Mouse (Mus musculus) brain, embryonic 14.5 days (tissue): ENCODE measurements around the gene Omp. TPM values are rescaled to one million over a fixed set of nuclear protein-coding genes. Genes with fewer than 3 reads are reported as not detected.

Source experiments
- DNase-seq: peaks from one replicate; pipeline ENCODE4 v3.0.0-alpha.2; 2011; ENCODE audit warnings: low read depth
- CTCF ChIP-seq: fragments of 200-500 bp; IDR thresholded peaks from 2 replicates; pipeline ENCODE4 v1.5.1; 2012; ENCODE audit warnings: inconsistent platforms, mild to moderate bottlenecking, moderate library complexity, borderline replicate concordance; ENCODE audit not compliant: insufficient read depth, insufficient read length; ENCODE audit errors: extremely low read depth
- POLR2A ChIP-seq: fragments of 200-500 bp; IDR thresholded peaks from 2 replicates; pipeline ENCODE4 v1.6.1; 2012; ENCODE audit warnings: mild to moderate bottlenecking, inconsistent platforms, borderline replicate concordance; ENCODE audit not compliant: poor library complexity, insufficient read depth, insufficient read length, severe bottlenecking; ENCODE audit errors: extremely low read depth
- polyA plus RNA-seq: library from polyadenylated mRNA; depleted of rRNA; stranded (reverse); fragments of >200 nt; gene quantifications from 2 replicates; pipeline ENCODE4 v1.2.3, GENCODE M21; 2012

Omp gene
- polyA plus RNA-seq, 1 experiment, result 0.33 TPM

GRCm38 (mm10) chr7:98147766-98148165, 2.5 kb upstream of the Omp start:
- TF ChIP-seq CTCF (no peak), POLR2A (no peak)
- no peak for DNase-seq

DNA sequence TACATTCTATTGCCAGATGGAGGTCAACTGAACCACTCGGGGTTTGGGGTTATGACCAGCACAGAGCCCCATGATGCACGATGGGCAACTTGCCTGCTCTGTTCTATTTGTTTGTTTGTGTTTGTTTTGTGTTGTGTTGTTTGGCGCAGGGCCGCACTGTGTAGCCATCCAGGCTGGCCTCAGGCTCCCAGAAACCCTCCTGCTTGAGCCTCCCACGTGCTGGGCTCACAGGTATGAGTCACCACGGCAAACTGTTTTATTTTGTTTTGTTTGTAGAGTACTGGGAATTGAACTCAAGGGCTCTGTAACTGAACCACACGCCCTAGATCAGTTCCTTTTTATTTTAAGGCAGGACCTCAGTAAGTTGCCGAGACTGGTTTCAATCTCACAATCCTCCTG, 1.1 kb upstream of the Omp start:
- DNase-seq, result no peak
- no peak for TF ChIP-seq POLR2A

DNA sequence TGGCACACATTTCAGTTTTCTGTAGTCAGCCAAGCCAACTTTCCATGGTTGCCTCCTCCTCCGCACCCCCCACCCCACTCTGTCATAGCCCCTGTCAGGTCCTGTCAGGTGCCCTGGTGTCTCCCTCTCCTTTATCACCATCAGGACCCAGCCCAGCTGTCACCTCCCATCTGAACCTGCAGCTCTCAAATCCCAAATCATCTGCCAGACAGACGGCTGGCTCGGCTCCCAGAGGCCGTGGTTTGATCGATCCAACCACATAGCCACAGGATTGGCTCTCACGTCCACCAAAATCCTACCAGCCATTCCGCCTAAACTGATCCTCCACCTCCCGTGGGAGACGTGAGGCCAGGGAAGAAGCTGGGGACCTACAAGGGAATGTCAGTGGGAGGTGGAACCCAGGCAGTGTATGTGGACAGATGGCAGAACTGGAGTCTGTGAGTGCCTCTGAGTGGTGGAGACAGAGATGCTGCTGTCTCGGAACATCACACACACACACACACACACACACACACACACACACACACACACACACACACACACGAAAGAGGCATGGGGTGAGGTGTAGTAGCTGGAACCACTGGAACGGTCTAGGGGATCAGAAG, 642 bp upstream of the Omp start:
- TF ChIP-seq CTCF (no peak), POLR2A (no peak)
- no peak for DNase-seq

DNA sequence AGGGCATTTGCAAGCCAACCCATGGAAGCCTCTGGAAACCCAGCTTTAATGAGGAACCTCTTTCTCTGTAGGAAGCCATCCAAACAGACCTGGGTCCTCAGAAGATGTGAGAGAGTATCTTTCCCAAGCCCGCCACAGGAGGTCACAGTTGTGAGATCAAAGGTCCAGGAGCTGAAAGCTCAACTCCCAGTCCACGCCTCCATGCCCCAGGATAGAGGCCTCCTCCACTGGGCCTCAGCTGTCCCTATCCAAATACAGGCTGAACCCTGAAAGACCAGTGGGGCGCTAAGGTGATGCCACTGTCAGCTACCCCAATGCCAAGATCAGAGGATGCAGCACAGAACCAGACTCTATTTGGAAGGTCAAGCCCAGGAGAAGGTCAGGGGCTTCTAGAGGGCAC, 2.7 kb downstream of the Omp start:
- TF ChIP-seq POLR2A (no peak), CTCF (no peak)
- no peak for DNase-seq

DNA sequence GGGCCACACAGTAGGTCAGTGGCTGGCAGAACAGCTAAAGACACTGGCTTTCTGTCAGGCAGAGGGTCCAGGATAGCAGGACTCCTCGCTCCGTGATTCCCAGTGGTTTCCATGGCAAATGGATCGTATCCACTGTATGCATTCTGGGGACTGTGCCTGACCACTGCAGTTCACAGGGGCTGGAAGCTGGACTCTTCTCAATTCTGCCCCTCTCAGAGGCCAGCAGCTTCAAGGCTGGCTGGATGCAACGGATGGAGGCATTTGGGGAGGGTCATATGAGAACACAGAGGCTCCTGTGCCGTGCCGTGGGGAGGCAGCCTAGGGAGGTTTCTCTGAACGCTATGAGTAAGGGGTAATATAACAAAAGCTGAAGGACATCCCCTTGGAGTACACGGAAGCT, 3.1 kb downstream of the Omp start:
- DNase-seq, result no peak
- TF ChIP-seq CTCF (no peak), POLR2A (no peak)

GRCm38 (mm10) chr7:98141206-98141605, 4.1 kb downstream of the Omp start:
- DNase-seq, result peak; percentile 43
- TF ChIP-seq POLR2A (no peak), CTCF (peak; percentile 52)

DNA sequence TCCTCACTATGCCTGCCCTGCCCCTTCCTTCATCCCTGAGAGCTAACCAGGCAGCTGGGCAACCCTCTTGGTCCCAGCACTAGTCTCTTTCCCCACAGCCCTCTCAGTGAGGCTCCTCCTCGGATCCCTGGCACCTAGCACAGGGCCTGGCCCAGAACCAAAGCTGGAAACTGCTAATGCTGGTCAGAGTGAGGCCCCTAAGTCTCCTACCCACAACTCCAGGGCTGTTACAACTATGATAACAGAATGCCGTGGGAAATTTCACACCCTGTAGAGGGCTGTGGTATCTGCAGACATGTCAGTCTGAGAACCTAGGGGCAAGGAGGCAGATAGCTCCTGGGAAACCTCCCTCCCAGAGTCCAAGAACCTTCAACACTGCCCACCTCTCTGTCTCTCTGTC, 4.7 kb downstream of the Omp start:
- TF ChIP-seq CTCF (no peak), POLR2A (no peak)
- DNase-seq, result no peak

DNA sequence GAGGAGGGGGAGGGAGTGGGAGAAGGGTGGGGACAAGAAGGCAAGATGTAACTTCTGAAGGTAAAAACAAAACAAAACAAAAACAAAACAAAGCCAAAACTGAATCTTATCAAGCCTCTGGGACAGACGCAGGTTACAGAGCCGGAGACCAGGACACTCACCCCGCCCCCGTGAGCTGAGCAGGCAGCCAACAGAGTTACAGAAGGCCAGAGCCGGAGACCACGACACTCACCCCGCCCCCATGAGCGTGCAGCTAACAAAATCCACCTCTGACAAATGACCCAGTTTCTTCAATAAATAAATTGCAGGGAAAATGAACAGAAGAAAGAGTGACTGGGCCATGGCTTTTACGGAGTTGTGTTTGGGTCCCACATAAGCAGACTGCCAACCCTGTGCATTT, 6.1 kb downstream of the Omp start:
- TF ChIP-seq CTCF, result no peak
- TF ChIP-seq POLR2A, result no peak
- DNase-seq, result no peak

DNA sequence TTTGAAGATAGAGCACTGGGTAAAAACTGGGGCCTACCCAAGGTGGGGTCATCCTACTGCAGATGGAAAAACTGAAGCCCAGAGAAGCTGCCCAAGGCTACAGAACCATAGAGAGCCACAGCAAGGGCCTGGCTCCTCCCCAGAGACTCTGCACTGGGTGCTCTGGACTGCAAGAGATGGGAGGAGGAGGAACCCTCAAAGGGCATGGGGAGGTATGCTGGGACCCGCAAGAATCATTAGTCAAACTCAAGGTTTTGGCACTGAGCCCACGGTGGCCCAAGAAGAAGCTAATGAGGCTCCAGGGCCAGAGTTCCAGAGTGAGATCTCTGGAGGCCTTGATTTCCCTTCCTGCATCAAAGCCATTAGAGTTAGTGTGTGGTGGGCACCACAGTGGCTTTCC, 7.3 kb downstream of the Omp start:
- TF ChIP-seq CTCF (no peak), POLR2A (no peak)
- no peak for DNase-seq

- TF ChIP-seq CTCF (no peak), POLR2A (no peak)
- DNase-seq, result no peak
These were observed 7.7 kb downstream of the Omp start for GRCm38 (mm10) chr7:98137583-98137982.

- no peak for TF ChIP-seq POLR2A
- peak; percentile 14; the same call in 1 of the 2 replicates for TF ChIP-seq CTCF
- DNase-seq, result no peak
These were observed 13.6 kb downstream of the Omp start for GRCm38 (mm10) chr7:98131751-98132150.

DNA sequence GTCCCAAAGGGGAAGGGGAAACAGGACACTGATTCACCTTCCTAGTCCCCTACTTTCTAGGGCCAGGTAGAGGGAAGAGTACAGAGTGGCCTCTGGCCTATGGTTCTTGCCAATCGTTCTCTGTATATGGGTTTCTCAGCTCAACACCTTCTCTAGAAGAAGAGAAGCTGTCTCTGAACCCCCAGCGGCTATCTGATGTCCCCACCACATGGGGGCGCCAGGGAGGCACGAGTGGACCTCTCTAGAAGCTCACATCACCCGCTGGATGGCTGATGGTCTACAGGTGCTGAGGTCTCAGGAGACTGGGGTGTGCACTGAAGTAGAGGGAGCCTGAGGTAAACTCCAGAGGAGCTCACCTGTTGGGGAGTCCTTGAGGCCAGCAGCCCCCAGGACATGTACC, 19.8 kb downstream of the Omp start:
- no peak for TF ChIP-seq POLR2A
- TF ChIP-seq CTCF, result peak; percentile 28; the same call in 1 of the 2 replicates
- no peak for DNase-seq
